Mouse (Mus musculus) adrenal gland, adult 8-10 months (tissue): ENCODE measurements around the gene Tnfrsf23. TPM values are rescaled to one million over a fixed set of nuclear protein-coding genes. Genes with fewer than 3 reads are reported as not detected.
A peak's percentile ranks its signal among the peaks of the same experiment; 100 is the strongest.
"Not testable (repeated sequence)": the region's sequence is repeated elsewhere in the genome, so short reads cannot be mapped to it uniquely, and the experiment has no call there.

Experiments
- DNase-seq: peaks from one replicate; pipeline ENCODE4 v3.0.0; 2022
- total RNA-seq, 4 experiments: library from RNA; stranded (reverse); gene quantifications; 2 replicates each; pipeline ENCODE4 v1.2.4; 2022

The Tnfrsf23 gene
- total RNA-seq: 1 to 10 TPM; 3.0 to 4.8 (median 3.4) TPM

DNA sequence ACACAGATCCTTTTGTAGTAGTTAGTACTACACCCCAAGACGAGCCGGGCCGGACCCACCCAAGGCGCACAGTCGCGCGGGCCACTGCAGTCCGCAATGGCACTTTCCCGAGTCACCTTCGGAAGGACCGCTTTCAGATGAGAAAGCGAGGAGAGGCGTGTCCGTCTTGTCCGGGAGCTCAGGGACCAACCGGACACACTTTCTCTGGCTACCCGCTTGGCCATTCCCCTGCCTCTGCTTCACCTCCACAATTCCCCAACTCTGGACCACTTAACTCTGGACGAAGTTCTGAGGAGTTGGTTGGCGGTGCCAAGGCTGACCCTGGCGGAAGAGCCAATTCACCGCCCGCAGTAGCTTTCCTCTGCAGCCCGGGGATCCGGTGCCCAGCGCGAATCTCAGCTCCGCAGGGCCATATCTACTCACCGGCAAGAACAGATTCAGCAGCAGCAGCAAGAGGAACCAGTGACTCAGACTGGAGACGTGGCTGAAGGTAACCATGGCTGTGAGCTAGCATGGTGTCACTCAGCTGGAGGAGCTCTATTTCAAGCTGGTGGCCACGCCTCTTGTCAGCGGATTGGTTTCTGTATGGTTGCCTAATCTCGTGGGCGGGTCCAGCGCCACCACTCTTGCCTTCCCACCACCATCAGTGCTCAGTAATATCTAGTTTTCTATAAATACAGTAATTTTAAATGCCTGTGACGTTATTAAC is at the start of gene Tnfrsf23:
Gene Tnfrsf23, minus strand, starts transcription at position 514 of the 709 bp plus-strand sequence.
- DNase-seq: peak; percentile 87

DNA sequence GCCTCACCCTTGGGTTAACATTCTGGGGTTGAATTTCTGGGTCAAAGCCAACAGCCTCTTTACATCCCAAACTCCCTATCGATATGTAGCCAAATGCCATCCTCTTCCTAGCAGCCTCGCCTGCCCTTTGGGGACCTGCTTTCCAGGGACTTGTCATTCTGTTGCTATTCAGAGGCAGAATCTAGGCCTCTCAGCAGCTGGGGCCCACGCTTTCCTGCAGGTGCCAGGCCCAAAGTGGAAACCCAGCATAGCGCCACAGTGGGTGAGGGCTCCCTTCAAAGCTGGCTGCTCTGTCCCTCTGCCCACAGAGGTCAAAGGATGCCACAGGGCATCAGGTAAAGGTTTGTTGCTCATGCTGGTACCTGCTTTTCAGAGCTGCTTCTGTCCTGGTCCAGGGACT is 48.1 kb upstream of the Tnfrsf23 start:
- DNase-seq: no peak

GRCm38 (mm10) chr7:143729886-143730285 is 44.2 kb upstream of the Tnfrsf23 start:
- DNase-seq: no peak

GRCm38 (mm10) chr7:143726396-143726795 is 40.7 kb upstream of the Tnfrsf23 start:
- no peak for DNase-seq

DNA sequence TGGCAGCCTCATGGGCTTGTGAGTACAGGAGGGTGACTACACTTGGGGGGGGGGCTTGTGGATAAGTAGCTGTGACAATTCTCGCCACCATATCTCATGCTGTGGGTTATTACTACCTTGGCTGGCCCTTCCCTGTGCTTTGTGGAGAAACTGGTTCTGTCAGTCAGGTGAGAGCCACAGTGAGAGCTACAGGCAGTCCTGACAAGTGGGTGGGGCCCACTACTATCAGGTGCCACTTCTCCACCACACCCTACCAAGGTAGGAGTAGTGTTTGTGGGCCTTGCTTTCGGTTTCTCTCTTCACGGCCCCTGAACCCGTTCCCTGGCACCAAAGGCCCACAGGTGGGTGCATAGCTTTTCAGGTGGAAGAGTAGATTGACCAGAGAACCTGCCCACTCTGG is 38.2 kb upstream of the Tnfrsf23 start:
- no peak for DNase-seq

DNA sequence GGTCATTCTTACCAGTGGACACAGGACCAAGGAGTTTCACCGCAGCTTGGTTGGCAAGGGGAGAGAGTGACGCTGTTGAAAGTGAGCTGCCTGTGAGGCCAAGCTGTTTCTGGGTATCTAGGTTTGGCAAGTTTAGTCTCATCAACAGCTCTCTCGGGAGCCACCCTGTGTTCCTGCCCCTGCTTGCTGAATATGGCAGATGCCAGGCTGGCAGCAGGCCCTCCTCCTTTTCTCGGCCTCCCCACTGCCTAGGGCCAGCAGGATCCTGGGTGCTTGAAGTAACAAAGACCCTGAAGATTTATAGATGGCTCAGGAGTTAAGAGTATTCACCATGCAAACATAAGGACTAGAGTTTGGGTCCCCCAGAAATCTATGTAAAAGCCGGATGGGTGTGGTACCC is 37.0 kb upstream of the Tnfrsf23 start:
- DNase-seq: no peak

DNA sequence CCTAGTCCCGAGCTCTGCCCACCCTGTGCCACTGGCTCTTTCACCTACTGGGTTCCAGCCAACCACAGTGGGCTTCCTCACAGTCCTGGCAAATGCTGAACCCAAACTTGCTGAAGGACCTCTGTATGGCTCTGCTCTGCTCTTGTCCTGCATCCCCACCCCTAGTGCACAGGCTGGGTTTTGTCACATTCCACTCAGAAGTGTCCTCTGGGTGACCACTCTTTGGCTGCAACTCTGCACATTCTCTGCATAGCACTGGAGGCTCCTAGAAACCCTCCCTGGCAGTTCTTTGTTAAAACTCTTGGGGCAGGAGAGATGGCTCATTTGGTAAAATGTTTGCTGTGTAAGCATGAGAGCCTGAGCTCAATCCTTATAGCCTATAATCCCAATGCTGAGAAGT is 32.1 kb upstream of the Tnfrsf23 start:
- DNase-seq: no peak

DNA sequence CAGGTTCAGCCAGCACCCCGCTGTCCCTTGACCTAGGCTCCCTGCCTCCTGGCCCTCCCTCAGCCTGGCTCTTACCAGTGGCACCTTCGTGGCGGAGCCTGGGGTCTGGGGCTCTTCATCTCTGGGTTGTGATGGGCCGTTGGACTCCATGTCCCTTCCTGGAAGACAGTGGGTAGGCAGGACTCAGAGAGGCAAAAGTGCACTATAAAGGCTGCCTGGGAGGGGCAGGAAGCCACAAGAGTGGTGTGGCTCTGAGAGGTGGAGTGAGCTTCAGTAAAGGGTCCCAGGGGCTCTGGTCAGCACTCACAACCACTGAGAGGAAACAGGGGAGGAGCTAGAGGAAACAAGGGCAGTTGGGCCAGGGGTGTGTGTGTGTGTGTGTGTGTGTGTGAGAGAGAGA is 27.7 kb upstream of the Tnfrsf23 start:
- no peak for DNase-seq

DNA sequence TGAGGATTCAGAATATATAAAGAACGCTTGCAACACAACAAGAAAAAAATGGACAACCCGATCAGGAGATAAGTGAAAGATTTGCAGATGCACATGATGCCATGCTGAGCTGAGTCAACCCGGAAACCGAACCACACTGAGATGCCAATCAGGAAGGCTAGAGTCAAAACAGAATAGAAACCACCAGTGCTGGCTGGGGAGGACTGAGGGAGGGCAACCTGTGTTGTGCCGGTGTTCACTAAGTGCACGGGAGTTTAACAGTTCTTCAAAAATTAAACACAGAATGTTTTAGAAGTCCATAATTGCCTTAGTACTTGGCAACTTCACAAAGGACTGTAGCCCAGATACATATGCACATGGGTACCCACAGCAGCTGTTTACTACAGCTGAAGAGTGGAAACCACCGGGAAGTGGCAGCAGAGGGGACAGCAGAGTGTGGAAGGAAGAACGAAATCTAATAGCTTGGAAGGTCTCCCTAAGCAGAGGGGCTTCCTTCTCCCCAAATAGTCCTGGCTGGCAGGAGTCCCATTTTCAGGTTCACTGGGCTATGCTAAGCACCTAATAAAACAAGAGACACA is 27.2 kb upstream of the Tnfrsf23 start:
- DNase-seq: no peak

- DNase-seq: no peak
Measured at GRCm38 (mm10) chr7:143712023-143712422, 26.4 kb upstream of the Tnfrsf23 start.

GRCm38 (mm10) chr7:143711381-143711780 is 25.7 kb upstream of the Tnfrsf23 start:
- DNase-seq: no peak

GRCm38 (mm10) chr7:143709395-143709794 is 23.7 kb upstream of the Tnfrsf23 start:
- no peak for DNase-seq

GRCm38 (mm10) chr7:143706697-143707438 is 21.2 kb upstream of the Tnfrsf23 start:
- DNase-seq: peak; percentile 87

GRCm38 (mm10) chr7:143696140-143696539 is 10.5 kb upstream of the Tnfrsf23 start:
- no peak for DNase-seq

- no peak for DNase-seq
Measured at GRCm38 (mm10) chr7:143694550-143694949, 8.9 kb upstream of the Tnfrsf23 start.

- DNase-seq: no peak
Measured at GRCm38 (mm10) chr7:143692746-143693510, 7.3 kb upstream of the Tnfrsf23 start.

DNA sequence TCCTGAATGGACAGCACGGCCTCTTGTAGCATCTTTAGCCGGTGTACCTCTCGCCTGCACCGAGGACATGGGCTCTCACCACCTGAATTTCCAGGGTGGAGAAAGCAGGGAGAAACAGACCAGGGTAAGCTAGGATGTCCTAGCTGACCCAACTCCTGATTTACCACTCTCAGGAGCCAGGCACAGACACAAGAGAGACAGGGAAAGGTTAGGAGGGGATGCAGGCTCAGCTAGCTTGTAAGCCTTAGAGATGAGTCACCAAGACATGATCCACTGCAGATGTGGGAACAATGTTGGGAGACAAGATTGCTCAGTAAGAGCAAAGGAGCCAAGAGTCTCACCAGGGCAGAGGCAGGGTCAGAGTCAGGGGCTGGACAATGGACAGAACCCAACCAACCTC is 6.2 kb upstream of the Tnfrsf23 start:
- no peak for DNase-seq

- no peak for DNase-seq
Measured at GRCm38 (mm10) chr7:143691181-143691580, 5.5 kb upstream of the Tnfrsf23 start.

- DNase-seq: no peak
Measured at GRCm38 (mm10) chr7:143689946-143690345, 4.3 kb upstream of the Tnfrsf23 start.

- DNase-seq: no peak
Measured at GRCm38 (mm10) chr7:143689481-143689880, 3.8 kb upstream of the Tnfrsf23 start.

GRCm38 (mm10) chr7:143686676-143687075 is 1.0 kb upstream of the Tnfrsf23 start:
- not testable (repeated sequence) for DNase-seq

GRCm38 (mm10) chr7:143686191-143686590 is 519 bp upstream of the Tnfrsf23 start:
- not testable (repeated sequence) for DNase-seq

DNA sequence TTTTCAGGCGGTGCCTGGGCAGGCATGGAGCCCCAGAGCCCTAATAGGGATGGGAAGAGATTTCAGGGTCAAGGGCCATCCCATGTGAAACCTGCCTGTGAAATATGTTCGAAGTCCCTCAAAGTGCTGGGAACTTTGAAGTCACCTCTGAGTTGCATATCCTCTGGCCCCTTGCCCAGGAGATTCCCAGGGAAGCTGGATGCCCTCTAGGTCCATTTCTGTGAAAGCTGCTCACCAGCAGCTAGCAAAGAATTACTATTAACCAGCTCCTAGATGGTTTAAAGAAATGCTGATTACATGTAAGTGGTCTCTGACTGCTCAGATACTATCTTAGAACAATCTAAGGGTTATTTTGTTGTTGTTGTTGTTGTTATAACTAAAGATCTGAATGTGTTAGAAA is 1.1 kb downstream of the Tnfrsf23 start:
- not testable (repeated sequence) for DNase-seq
